Mouse (Mus musculus): Measurements from ENCODE around the gene Edc3.

DNA sequence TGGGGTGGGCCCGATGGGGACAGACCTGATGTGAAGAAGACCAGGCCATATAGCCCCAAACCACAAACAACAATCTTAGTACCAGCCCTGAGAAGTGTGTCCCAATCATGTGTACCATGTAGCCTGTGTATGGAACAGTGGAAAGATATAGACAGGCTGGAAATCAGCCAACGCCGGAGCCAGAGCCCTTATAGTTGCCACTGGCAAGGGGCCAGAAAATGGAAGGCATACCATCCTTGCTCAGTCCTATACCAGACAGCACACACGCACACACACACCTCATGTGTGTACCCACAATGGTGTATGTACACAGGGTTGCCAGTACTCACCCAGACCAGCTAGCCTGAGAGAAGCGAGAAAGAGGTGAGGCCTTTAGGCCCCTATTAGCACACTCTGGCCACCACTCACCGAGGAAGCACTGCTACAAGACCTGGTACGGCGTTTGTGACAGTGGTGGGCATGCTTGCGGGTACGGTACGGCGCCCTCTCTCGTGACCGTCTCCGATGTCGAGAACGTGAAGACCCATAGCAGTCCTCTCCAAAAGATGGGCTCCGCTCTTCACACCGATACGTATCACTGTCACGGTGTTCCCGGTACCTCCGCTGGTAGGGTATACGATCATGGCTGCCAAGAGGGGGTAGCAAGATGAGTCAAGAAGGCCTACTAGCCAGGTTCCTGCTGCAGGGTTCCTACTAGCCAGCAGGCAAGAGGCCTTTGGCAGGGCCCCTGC, 52.2 kb downstream of the Edc3 start:
- no peak for TF ChIP-seq TAL1 (IDR thresholded peaks at IDR 0.05; ENCODE audit: low read length)
- TF ChIP-seq GATA1 (IDR thresholded peaks at IDR 0.05; ENCODE audit: low read length) = no peak
